Comparison of ENCODE assay signal across 13 mouse cellular contexts in genomic region chr1:138614552-138615287, GRCm38 (mm10). TPM values are rescaled to one million over a fixed set of nuclear protein-coding genes. Genes with fewer than 3 reads are reported as not detected.
A peak's percentile ranks its signal among the peaks of the same experiment; 100 is the strongest.
DNase-seq lines count a peak whose midpoint lies in the region; ATAC-seq and TF ChIP-seq lines count a peak whose summit lies in the region.
"Had no signal": no experiment of that assay in that cellular context is flagged by ENCODE, and none has a peak within 500 bp of the region (broad histone marks: within the 10 kb centered on the region; RNA-seq: fewer than 3 reads in every experiment).

No protein-coding gene starts in this region.

- H3K27ac ChIP-seq in heart, embryonic 12.5 days (ENCODE audit: poor library complexity, severe bottlenecking) = no peak overlapping the region
- H3K27ac ChIP-seq: forebrain, embryonic 12.5 days; neural tube, embryonic 12.5 days had no signal

- no peaks in the 10 kb centered on the region for H3K9me3 ChIP-seq in heart, embryonic 12.5 days (replicated peaks)
- H3K9me3 ChIP-seq: forebrain, embryonic 12.5 days; neural tube, embryonic 12.5 days had no signal

- 68% methylated on average over 6 of the region's 6 CpGs for WGBS in heart, embryonic 12.5 days
- 55% methylated on average over 6 of the region's 6 CpGs for WGBS in lung, adult 2 months

- TF ChIP-seq POLR2A in lung, adult 2 months (IDR thresholded peaks at IDR 0.05; ENCODE audit: borderline replicate concordance, extremely low read depth, low read depth, low read length) = no peak

- DNase-seq in heart, adult 11 months = peak; percentile 96
- peak; percentile 40 to 42 for DNase-seq in left cerebral cortex, postnatal 14 days (ENCODE audit: low spot score in 2 of 2)
- no peak for DNase-seq in left cerebral cortex, adult 18-20 months (ENCODE audit: low spot score in 2 of 2)
- peak; percentile 85 to 87 for DNase-seq in spleen, postnatal 36 days (ENCODE audit: low spot score in 2 of 2)
- no peak for DNase-seq in lung, adult 2 months
- DNase-seq in lung, adult 18-20 months = no peak
- DNase-seq: embryo, embryonic 11 days; gastrocnemius, postnatal 25 days had no signal

- H3K4me1 ChIP-seq in heart, embryonic 12.5 days (replicated peaks) = peaks cover 23% of the 10 kb centered on the region
- peaks cover 9% of the 10 kb centered on the region for H3K4me1 ChIP-seq in lung, adult 2 months (ENCODE audit: control insufficient read depth, insufficient read depth, low read length)

- no peak overlapping the region for H3K9ac ChIP-seq in heart, embryonic 12.5 days
- H3K9ac ChIP-seq: forebrain, embryonic 12.5 days; neural tube, embryonic 12.5 days had no signal

- no peaks in the 10 kb centered on the region for H3K27me3 ChIP-seq in heart, embryonic 12.5 days (replicated peaks)
- H3K27me3 ChIP-seq: forebrain, embryonic 12.5 days; neural tube, embryonic 12.5 days; Patski had no signal

- TF ChIP-seq CTCF in lung, adult 2 months (IDR thresholded peaks at IDR 0.05; ENCODE audit: insufficient read depth, low read length) = no peak

- H3K36me3 ChIP-seq in heart, embryonic 12.5 days = no peaks in the 10 kb centered on the region
- H3K36me3 ChIP-seq: forebrain, embryonic 12.5 days; neural tube, embryonic 12.5 days had no signal

- intact Hi-C loops in left cerebral cortex, postnatal 14 days (cut with DNase I) = loop anchor here (5.0 kb wide), 2 partner anchors 47 to 112 kb away; no protein-coding TSS in a partner anchor

- H3K4me2 ChIP-seq in heart, embryonic 12.5 days = no peak overlapping the region
- H3K4me2 ChIP-seq: forebrain, embryonic 12.5 days; neural tube, embryonic 12.5 days had no signal

- no peak overlapping the region for H3K4me3 ChIP-seq in heart, embryonic 12.5 days
- no peak overlapping the region for H3K4me3 ChIP-seq in lung, adult 2 months (replicated peaks; ENCODE audit: extremely low read depth, low read depth, low read length)
- H3K4me3 ChIP-seq: forebrain, embryonic 12.5 days; neural tube, embryonic 12.5 days had no signal

- no peak for ATAC-seq in heart, embryonic 12.5 days (ENCODE audit: insufficient number of reproducible peaks, low FRiP score)
- ATAC-seq in granulocyte monocyte progenitor cell, adult 5-6 weeks (replicated peaks; ENCODE audit: poor library complexity, severe bottlenecking) = peak; percentile 33
- ATAC-seq: Patski had no signal

RNA-seq across cellular contexts. Expression of gene Nek7, which starts 5.2 kb away (rescaled TPM):
- polyA plus RNA-seq in heart, embryonic 12.5 days (2016; fragmentation: Nextera tagmentation; extraction: Ambion mirVana) = 53.9 and 56.4 TPM in 2 replicates
- total RNA-seq in left cerebral cortex, postnatal 14 days (2021) = 10 to 100 TPM; 26.5 to 26.8 TPM
- total RNA-seq in left cerebral cortex, adult 18-20 months (2021) = 10 to 100 TPM; 35.6 to 37.0 TPM
- 19.9 and 25.1 TPM in 2 replicates for total RNA-seq in granulocyte monocyte progenitor cell, adult 5-6 weeks (2014; fragmentation: Nextera tagmentation)
- 26.4 and 26.5 TPM in 2 replicates for total RNA-seq in granulocyte monocyte progenitor cell, adult 5-6 weeks (2017)
- 13.6 and 17.3 TPM in 2 replicates for polyA plus RNA-seq in lung, adult 2 months (2012; rRNA removed)

Comparison
In these comparisons a context has a peak if more than half of its experiments do, and no peak if none do; other contexts are left out.
1. DNase-seq: peak in heart, adult 11 months (single experiment), left cerebral cortex, postnatal 14 days (2 of 2) and spleen, postnatal 36 days (2 of 2); none in left cerebral cortex, adult 18-20 months (0 of 2), lung, adult 2 months (single experiment) and lung, adult 18-20 months (0 of 2).